Mouse (Mus musculus) heart, postnatal 4 days (tissue): Measurements from ENCODE around the gene Tfpi2. TPM values are rescaled to one million over a fixed set of nuclear protein-coding genes. Genes with fewer than 3 reads are reported as not detected.

Experiments
- DNase-seq: peaks from one replicate; pipeline ENCODE4 v3.0.0; 2021
- total RNA-seq, 2 experiments: library from RNA; stranded (reverse); gene quantifications; 2 replicates each; pipeline ENCODE4 v1.2.3; 2021

The Tfpi2 gene
- 1 to 10 TPM; 2.1 to 2.5 TPM for total RNA-seq

DNA sequence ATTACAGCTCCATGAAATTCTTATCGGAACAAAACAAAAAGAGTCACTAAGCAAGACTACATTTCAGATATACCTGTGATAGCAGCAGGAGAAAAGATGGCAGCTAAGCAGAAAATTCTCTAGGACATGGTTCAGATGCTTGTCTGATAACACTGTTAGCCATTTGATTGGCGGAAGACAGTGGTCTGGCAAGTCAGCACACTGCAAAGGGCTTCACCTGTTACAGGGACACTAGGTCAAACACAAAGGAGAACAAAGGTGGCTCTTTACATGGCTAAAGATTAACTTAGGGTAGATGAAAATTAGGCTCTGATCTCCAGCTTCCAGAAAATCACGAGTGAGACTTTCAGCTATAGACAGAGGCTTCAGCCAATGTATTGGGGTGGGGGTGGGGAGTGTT, at the start of gene Tfpi2:
Gene Tfpi2 (minus strand): TSS at position 170 of the 400 bp plus-strand sequence.
- no peak for DNase-seq

DNA sequence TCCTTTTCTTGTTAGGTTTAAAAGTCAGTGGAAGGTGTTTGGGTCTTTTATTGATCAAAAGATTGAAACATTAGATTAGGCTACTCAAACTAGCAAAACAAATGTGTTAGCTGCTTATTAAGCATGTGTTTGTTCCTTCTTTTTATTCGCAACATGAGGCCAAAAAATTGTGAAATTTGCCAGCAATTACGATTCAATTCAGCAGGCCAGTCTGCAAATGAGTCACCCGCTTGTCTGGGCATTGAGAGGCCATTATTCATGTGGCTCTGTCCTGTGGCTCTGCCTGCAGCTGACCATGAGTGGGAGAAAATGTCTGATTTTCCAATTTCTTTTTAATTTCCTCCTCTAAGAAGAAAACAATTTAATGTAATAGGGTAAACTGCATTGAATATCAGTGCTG, 42.2 kb upstream of the Tfpi2 start:
- DNase-seq, result no peak

DNA sequence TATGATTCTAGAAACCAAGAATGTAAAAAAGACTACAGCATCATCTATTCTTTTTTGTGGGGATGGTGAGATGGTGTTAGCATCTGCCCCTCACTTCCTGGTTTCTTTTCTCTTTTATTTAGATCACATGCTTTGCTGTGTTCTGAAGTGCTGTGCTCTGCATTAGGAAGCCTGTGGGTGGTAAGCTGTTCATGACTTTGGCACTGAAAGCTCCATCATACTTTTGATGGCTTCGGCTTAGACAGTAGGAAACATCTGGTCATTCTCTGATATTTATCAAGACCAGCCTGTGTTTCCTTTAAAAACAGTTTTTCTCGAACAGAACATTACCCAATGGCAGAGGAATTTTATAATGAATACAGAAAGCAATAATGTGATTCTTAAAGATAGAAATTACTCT, 37.6 kb upstream of the Tfpi2 start:
- no peak for DNase-seq

DNA sequence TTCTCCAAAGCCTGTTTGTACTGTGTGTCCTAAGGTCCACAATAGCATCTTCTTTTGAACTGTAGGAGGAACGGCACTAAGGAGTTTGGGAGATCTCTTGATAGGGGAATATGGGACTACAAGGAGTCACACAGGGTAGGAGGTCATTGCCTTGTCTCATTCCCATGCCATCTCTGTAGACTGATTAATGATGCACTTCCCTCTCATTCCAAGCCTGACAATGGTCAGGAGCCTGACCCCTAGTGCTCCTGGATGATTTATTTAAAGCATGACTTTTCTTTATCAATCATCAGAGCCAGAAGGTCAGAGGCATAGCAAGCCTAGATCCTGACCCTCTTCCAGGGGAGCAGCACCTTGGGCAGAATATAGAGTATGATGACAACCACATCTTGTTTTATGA, 33.9 kb upstream of the Tfpi2 start:
- DNase-seq, result no peak

DNA sequence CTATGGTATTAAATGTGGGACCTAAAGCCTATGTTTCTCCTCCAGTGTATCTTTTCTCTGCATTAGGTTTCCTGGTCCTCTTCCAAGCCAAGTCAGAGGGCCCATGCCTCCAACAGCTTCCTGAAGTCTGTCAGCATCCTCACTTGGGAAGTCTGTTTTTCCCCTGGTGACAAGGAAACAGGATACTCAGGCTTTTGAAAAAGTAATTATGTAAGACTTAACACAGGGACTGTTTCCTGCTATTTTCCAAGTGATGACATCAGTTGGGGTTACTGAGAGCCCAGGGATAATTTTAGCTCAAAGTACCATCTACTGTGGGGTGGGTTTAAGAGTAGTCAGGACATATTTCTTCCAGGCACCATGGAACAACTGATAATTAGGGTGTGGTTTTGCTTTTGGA, 20.8 kb upstream of the Tfpi2 start:
- DNase-seq, result peak; percentile 19

DNA sequence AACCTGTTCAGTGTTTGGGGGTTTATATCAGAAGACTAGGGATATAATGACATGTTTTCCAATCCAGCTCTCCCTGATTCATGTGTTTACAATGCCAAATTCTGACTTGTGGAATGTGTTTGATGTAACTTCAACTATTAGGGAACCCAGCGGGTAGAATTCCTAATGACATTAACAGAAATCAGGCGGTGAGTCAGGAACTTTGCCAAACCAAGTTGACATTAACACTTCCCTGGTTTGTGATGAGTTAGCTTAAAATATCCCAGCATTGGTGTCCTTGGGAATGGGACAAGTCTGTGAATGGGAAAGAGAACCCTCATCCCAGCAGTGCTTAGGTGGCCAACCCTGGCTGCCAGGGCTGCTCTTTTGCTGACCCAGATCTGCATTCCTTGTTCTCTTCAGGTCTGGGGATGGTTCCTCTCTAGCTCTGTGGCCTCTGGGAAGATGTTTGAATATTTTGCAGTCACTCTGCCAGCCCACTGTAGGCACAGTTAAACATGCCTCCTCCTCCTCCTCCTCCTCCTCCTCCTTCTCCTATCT, 19.9 kb upstream of the Tfpi2 start:
- DNase-seq, result peak; percentile 21

DNA sequence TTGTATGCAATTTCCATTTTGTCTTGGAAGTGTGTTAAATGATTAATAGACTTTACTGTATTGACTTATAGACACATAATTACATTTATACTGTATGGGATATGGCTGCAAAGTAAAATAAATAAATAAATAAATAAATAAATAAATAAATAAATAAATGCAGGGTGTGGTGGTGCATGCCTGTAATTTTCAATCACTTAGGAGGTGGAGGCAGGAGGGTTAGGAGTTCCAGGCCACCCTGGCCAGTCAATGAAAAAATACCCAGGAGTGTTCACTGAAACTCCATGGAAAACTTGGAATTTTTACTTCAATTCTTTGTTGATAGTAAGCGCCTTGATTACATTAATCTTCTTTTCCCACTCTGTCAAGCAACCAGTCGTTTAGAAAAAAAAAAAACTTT, 16.1 kb upstream of the Tfpi2 start:
- no peak for DNase-seq

DNA sequence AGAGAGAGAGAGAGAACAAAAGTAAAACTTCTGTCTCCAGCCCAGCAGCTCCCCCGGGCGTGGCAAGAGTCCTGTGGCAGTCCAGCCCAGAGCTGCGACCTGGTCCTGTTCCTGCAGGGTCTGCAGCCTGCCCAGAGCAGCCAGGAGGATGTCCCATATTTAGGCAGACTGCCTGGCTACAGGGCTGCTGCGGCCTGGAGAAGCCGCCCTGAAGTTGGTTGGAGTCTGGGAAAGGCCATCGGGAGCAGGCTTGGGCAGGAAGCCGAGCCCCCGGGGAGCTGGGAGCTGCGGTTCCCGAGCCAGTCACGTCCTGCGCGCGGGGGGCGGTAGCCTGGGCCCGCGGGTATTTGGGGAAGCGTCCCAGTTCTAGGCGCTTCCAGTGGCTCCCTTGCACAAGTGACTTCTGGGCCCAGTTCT, 15.2 kb upstream of the Tfpi2 start, which contains the start of gene Gng11:
Gene Gng11 (plus strand): TSS at position 15 of the 417 bp plus-strand sequence.
- DNase-seq, result peak; percentile 87

DNA sequence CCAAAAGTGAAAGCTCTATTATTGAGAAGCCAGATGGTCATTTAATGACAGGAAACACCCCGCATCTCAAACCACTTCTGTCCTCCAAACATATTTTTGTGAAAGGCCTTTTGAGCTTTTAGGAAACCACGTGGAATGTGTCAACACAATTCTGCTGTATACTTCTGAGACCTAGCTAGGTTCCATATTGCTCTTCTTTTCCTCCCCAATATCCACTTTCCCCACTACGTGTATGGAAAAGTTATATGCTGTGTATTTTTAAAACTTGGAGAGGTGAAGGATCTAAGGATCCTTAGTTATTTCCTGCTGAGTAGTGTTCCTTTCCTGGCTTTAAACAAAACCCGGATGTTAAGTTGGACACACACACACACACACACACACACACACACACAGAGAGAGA, 14.7 kb upstream of the Tfpi2 start:
- no peak for DNase-seq

DNA sequence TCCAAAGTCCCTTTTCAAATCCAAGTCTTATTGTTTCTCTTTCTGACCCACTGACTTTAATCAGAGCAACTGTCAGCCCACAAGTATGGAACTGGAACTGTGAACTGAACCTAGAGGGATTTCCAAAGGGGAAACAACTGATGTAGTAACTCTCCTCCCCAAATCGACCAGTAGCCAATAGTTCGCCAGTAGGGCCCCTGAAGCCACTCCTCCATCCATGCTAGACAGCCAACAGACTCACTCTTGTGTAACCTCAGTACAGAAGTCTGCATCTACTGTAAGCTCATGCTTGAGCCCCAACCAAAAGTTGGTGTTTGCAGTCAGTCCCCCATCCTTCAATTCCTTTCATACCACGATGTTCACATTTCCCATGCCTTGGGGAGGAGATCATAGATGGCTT, 12.0 kb upstream of the Tfpi2 start:
- DNase-seq, result no peak

DNA sequence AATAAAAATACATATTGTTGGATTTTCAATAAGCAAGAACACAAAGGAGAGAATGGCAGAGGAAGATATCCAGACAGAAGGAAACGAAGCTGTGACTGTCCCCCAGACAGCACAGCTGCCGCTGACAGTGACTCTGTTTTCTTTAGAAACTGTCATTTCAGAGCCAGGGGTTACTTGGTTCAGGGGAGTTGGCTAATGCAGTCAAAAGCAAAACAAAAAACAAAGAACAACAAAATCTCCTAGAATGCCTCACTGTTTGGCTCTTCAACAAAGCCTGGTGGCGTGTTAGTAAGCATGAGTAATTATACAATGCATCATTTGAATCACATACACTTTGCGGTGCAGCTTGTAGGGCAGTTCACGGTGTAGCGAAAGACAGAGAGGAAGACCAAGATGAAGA, 10.6 kb upstream of the Tfpi2 start:
- no peak for DNase-seq

DNA sequence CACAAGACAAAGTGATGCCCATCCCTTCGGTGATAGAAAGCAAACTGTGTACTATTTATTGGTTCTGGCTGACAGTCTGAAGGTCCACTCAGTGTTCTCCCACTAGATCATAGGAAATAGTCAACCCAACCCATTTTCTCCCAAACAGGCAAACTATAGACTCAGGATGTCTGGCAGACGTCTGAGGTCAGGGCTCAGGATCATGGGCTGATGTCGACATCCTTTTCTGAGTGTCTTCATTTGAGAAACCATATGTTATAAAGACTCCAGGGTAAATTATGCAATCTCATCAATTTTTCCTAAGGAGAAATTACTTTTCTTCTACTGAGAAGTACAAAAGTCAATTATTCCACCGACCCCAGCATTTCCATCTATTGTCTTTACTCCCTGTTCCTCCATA, 9.4 kb upstream of the Tfpi2 start:
- DNase-seq, result no peak

DNA sequence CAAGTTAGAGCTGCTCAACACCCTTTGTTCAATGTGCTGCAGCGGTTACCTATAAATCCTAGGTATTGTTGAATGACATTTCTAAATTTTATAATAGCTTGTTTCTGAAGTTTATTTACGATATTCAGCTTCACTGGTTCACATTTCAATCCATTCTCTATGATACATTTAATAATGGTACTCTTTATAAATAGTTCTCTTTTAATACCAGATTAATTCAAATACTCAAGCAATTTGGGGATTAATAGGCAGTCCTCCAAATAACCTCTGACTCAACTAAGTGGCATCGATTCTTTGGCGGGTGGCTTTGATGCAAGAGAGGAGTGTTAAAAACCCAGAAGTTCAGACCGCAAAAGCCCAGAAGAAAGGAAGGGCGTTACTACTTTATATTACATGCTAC, 4.8 kb upstream of the Tfpi2 start, which contains the start of gene Gngt1:
Gene Gngt1 (plus strand): TSS at position 301 of the 400 bp plus-strand sequence.
- no peak for DNase-seq

DNA sequence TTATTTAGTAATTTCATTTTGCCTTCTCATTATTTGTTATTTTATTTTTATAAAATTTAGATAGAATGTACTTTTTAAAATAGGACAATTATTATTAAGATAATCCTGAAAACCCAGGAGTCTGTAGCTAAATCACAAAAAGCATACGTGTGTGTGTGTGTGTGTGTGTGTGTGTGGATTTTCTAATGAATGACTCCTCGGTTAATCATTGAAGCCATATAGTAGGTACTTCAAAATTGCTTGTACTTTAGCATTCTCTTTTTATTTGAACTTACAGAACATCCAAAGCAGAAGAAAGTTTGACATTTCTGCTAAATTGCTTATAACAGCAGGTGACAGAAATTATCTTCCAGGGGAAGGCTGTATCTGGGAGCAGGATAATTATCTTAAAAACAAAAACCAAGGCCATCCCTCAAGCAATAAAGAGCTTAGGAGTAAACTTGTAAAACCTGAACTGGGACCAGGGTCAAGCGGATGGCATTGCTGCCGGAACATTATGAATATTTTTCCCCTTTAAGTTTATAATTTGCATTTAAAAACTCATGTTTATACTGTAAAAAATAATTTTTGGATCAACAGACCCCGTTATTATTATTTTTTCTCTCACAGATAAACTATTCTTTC, 5.9 kb downstream of the Tfpi2 start:
- DNase-seq, result no peak

DNA sequence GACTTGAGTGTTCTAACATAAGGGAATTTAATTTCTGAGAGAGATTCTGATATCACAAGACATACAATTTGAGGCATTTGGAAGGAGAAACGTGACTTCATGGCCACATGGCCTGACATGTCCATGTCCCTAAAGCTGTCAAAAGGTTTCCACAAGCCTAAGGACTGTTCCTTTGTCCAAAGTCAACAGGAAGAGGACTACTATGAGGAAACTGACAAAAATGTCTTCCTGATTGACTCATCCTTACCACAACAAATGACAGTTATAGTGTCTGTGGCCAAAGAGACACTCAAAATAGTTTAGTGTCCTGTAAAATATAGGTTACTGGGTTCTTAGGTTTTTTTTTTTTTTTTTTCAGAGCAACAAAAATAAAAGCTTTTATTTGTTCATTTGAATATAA, 15.0 kb downstream of the Tfpi2 start:
- DNase-seq, result no peak

DNA sequence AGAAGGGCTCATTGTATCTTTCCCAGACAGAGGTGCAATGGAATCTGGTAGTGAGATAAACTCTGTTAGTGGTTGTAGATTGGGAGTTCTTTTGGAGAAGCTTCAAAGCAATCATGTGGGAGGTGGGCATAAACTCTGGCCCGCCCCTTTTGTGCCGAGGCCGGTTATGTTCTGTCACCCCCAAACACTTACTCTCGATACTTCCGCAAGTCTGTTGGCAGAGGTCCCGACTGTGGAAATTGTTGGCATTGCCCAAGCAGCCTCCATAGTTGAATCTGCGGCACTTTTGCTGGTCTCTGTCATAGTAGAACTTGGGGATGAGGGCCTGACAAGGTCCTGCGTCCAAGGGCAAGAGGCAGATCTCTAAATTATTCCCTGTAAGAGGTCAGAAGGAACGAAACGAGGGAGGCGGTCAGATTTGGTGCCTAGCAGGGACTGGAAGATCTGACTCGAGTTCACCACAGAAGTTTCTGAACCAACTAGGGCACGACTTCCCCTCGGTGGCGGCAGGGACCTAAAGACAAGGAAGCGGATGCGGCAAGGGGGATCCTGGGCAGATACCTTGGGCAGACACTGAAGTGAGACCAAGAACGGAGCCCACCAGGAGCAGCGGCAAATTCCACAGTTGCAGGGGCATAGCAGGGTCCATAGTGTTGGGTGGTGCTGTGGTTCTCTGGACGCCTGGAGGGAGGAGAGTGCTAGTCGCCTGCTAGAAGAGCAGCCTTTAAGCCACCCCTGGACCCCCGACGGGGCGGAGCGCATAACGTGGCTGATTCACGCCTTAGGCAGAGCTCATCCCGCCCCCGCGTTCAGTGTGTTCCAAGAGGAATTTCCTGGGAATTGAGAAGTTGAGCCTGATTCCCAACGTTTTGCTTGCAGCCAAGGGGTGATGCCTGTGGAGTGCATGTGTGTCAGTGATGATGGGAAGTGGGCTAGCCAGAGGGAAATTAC, 20.8 kb downstream of the Tfpi2 start:
- DNase-seq, result peak; percentile 60

DNA sequence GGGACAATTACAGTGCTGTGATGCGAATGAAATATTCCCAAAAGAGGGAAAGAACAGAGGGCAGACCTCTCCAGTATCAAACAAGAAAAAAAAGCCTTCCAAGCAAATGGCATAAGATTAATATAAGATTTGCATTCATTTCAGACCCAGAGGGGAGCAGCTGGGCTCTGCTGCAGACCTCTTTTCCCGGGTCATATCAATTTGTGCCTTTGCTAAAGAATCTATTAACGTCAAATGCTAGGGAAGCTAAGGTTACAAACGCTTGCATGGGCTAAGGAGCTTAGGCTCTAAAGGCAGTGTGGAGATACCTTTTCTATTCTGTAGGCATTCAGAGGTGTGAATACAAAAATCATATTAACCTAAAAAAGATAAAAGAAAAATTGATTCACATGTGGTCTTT, 33.8 kb downstream of the Tfpi2 start:
- DNase-seq, result no peak

DNA sequence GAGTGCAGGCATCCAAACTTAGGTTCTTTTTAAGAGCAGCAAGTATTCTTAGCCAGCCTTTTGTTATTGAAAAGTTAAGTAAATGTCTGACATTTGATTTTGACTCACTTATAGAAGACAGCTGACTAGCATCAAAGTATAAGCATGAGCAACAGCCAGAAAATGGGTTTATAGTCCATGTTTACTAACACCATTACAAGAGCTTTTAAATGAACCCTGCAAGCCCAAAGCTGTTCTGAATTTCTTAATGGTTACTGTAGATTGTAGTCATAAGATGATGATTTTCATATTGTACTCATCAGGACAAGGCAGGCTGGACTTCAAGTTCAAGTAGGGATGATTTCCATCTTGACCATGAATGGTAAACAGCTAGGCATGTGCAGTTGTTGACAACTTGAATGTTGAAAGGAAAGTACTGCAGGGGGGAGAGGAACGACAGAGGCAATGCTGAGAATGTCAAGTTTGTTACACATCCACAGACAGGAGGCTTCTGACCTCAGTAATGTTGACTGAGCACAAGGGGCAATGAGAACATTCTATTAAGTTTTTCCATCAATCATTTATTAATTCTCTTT, 52.5 kb downstream of the Tfpi2 start:
- no peak for DNase-seq

DNA sequence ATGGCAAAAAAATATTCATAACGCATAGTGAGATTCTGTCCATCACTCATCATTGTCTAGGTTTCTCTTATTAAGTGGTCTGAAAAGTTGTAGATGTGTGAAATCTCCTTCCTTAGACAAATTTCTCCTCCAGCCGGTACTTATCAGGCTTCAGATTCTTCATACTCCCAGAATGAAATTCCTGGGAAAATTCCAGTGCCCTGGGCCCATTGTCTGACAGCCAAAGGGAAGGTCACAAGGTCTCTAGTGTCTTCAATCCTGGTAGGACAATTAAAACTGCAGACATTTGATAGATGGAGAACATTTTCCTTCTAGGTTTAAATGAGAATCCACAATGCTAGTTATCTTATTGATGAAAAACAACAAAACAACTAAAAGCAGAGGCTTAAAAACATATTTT, 53.1 kb downstream of the Tfpi2 start:
- DNase-seq, result no peak

DNA sequence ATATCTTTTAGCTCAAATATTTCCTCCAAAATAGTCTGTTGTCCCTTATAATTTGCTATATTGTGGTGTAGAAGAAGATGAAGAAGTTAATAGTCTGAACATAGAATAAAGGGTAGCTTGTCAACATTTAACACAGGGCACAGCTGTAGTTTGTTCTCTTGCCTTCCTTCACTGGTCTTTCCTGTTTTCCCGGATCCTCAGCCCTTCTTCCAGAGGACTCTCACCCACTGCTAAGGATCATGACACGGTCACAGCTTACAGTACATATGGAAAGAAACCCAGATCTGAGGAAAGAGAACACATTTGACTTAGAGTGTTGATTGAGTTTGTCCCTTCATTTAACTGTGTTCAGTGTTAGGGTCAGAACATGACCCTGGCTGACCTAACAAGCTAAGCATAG, 53.7 kb downstream of the Tfpi2 start:
- no peak for DNase-seq

DNA sequence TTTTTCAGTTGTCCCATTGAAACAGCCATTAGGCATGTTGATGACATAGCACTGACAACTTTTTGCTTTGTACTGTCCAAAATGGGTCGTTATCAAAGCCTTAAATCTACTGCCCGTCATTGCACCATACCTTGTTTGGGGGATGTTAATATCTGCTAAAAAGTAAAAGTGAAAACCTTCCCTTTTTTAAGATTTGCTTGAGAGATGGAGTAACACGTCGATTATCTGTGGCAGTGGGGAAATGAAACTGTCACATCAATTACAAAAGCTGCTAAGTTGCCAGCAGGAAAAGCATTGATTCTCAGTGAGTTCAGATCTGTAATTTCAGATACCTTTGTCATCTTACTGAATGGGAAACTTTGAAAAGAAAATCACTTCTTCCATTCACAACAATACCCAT, 62.6 kb downstream of the Tfpi2 start:
- no peak for DNase-seq

DNA sequence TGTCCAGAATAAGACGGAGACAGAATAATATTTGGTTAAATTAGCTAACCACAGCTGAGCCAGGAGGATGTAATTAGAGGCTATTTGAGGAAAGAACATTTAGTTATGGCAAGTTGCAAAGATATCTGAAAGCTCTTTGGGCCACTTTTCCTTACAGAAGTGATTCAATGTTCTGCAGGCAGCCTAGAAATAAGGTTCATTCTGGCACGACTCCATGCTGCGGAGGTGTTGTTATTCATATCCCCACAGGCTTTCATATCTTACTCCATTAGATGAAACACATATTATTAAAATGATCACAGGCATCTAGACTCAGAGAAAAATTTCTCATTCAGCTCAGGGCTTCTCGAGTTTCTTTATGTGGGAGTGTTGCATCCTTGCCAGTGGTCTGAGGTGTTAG, 65.8 kb downstream of the Tfpi2 start:
- no peak for DNase-seq

DNA sequence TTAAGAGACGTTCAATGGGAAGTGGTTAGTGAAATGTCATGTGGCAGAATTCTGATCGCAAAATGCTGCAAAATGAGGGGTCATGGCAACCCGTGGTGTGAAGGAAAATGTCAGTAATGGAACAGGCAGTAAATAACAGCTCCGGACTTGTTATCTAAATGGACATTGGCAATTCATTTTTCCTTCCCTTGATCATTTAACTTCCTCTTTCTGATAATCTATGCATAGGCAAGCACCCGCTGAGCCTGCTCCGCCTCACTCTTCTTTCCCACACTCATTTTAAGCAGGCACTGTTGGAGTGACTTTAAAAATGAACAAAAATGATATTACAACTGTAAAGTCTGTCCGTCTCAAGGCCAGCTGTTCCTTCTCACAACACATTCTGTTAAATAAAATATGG, 72.7 kb downstream of the Tfpi2 start:
- DNase-seq, result no peak
